In genomic region chr11:119769666-119770065, GRCm38 (mm10) we compare ENCODE assay signal across 11 mouse cellular contexts.
DNase-seq lines count a peak whose midpoint lies in the region; ATAC-seq and TF ChIP-seq lines count a peak whose summit lies in the region.
"Had no signal": no experiment of that assay in that cellular context is flagged by ENCODE, and none has a peak within 500 bp of the region (broad histone marks: within the 10 kb centered on the region; RNA-seq: fewer than 3 reads in every experiment).

No protein-coding gene starts in this region.

- ATAC-seq in intestine, postnatal 0 days: no peak
- no peak for ATAC-seq in intestine, embryonic 16.5 days
- no peak for ATAC-seq in midbrain, embryonic 11.5 days (ENCODE audit: low FRiP score)
- ATAC-seq in midbrain, embryonic 16.5 days: no peak

- H3K27me3 ChIP-seq in intestine, postnatal 0 days (replicated peaks; ENCODE audit: control insufficient read depth, insufficient read depth, low read length): no peaks in the 10 kb centered on the region
- no peaks in the 10 kb centered on the region for H3K27me3 ChIP-seq in intestine, embryonic 16.5 days (replicated peaks; ENCODE audit: control insufficient read depth, insufficient read depth, low read length)
- H3K27me3 ChIP-seq in midbrain, embryonic 11.5 days (ENCODE audit: control insufficient read depth, insufficient read depth, low read length): no peaks in the 10 kb centered on the region
- no peaks in the 10 kb centered on the region for H3K27me3 ChIP-seq in midbrain, embryonic 16.5 days (ENCODE audit: control insufficient read depth, insufficient read depth, low read depth, low read length)
- H3K27me3 ChIP-seq: embryonic facial prominence, embryonic 13.5 days had no signal

- no peak overlapping the region for H3K4me3 ChIP-seq in intestine, postnatal 0 days (ENCODE audit: low read depth, low read length)
- no peak overlapping the region for H3K4me3 ChIP-seq in intestine, embryonic 16.5 days (ENCODE audit: low read length)
- H3K4me3 ChIP-seq in midbrain, embryonic 11.5 days (ENCODE audit: low read depth, low read length): no peak overlapping the region
- H3K4me3 ChIP-seq in midbrain, embryonic 16.5 days (ENCODE audit: low read depth, low read length): no peak overlapping the region
- H3K4me3 ChIP-seq in embryonic fibroblast, embryonic 13.5 days (ENCODE audit: insufficient read depth, low read length): no peak overlapping the region
- H3K4me3 ChIP-seq: embryonic facial prominence, embryonic 13.5 days had no signal

- no peak overlapping the region for H3K9ac ChIP-seq in intestine, postnatal 0 days (ENCODE audit: low read depth, low read length)
- no peak overlapping the region for H3K9ac ChIP-seq in intestine, embryonic 16.5 days (ENCODE audit: low read depth, low read length)
- no peak overlapping the region for H3K9ac ChIP-seq in midbrain, embryonic 11.5 days (ENCODE audit: low read length)
- no peak overlapping the region for H3K9ac ChIP-seq in midbrain, embryonic 16.5 days (ENCODE audit: low read depth, low read length)
- H3K9ac ChIP-seq: embryonic facial prominence, embryonic 13.5 days had no signal

- WGBS in intestine, postnatal 0 days: 72% methylated on average over 4 of the region's 4 CpGs
- 64% methylated on average over 4 of the region's 4 CpGs for WGBS in intestine, embryonic 16.5 days
- WGBS in midbrain, embryonic 11.5 days: 69% methylated on average over 4 of the region's 4 CpGs
- WGBS in midbrain, embryonic 16.5 days: 66% methylated on average over 4 of the region's 4 CpGs

- 0 out of 2 replicates have a peak, but pooled peaks cover 4% of the 10 kb centered on the region for H3K36me3 ChIP-seq in intestine, postnatal 0 days (ENCODE audit: control insufficient read depth, insufficient read depth)
- H3K36me3 ChIP-seq in intestine, embryonic 16.5 days (ENCODE audit: control insufficient read depth, insufficient read depth, low read length): no peaks in the 10 kb centered on the region
- no peaks in the 10 kb centered on the region for H3K36me3 ChIP-seq in midbrain, embryonic 11.5 days (ENCODE audit: control insufficient read depth, insufficient read depth, low read length)
- H3K36me3 ChIP-seq in midbrain, embryonic 16.5 days (ENCODE audit: control insufficient read depth, insufficient read depth, low read length): no peaks in the 10 kb centered on the region

- H3K9me3 ChIP-seq in intestine, postnatal 0 days (ENCODE audit: control insufficient read depth): no peaks in the 10 kb centered on the region
- H3K9me3 ChIP-seq in intestine, embryonic 16.5 days (ENCODE audit: control insufficient read depth, low read length): no peaks in the 10 kb centered on the region
- H3K9me3 ChIP-seq in midbrain, embryonic 11.5 days (ENCODE audit: control insufficient read depth, low read length): no peaks in the 10 kb centered on the region
- no peaks in the 10 kb centered on the region for H3K9me3 ChIP-seq in midbrain, embryonic 16.5 days (replicated peaks; ENCODE audit: control insufficient read depth, low read length, poor library complexity, severe bottlenecking)
- H3K9me3 ChIP-seq: embryonic facial prominence, embryonic 13.5 days had no signal

- peak; percentile 69 for TF ChIP-seq CTCF in intestine, postnatal 0 days (IDR thresholded peaks at IDR 0.05; ENCODE audit: low read depth)
- peak; percentile 82 for TF ChIP-seq CTCF in embryonic fibroblast, embryonic 13.5 days (IDR thresholded peaks at IDR 0.05; ENCODE audit: borderline replicate concordance, insufficient read depth, low read length)

- no peak overlapping the region for H3K4me2 ChIP-seq in intestine, postnatal 0 days (replicated peaks; ENCODE audit: low read depth)
- H3K4me2 ChIP-seq in intestine, embryonic 16.5 days (ENCODE audit: low read depth, low read length): no peak overlapping the region
- no peak overlapping the region for H3K4me2 ChIP-seq in midbrain, embryonic 11.5 days
- H3K4me2 ChIP-seq in midbrain, embryonic 16.5 days (ENCODE audit: low read length): no peak overlapping the region
- H3K4me2 ChIP-seq: embryonic facial prominence, embryonic 13.5 days; heart, embryonic 11.5 days had no signal

- no peaks in the 10 kb centered on the region for H3K4me1 ChIP-seq in intestine, postnatal 0 days (replicated peaks; ENCODE audit: control insufficient read depth, insufficient read depth, low read length)
- no peaks in the 10 kb centered on the region for H3K4me1 ChIP-seq in intestine, embryonic 16.5 days (ENCODE audit: control insufficient read depth, insufficient read depth, low read length)
- peaks cover 19% of the 10 kb centered on the region for H3K4me1 ChIP-seq in midbrain, embryonic 11.5 days (ENCODE audit: control insufficient read depth, insufficient read depth, low read length)
- H3K4me1 ChIP-seq in midbrain, embryonic 16.5 days (ENCODE audit: control insufficient read depth, insufficient read depth, low read length): peaks cover 11% of the 10 kb centered on the region
- no peaks in the 10 kb centered on the region for H3K4me1 ChIP-seq in embryonic fibroblast, embryonic 13.5 days (ENCODE audit: control insufficient read depth, insufficient read depth, low read length)

- DNase-seq in midbrain, embryonic 11.5 days (ENCODE audit: low spot score, missing footprints): peak; percentile 70
- DNase-seq in NIH3T3 (ENCODE audit: low read depth): peak; percentile 52
- no peak for DNase-seq in right cerebral cortex, postnatal 10 days (ENCODE audit: low spot score in 2 of 2)
- DNase-seq: adrenal gland, postnatal 10 days; right cerebral cortex, adult 18-20 months had no signal

- H3K27ac ChIP-seq in intestine, postnatal 0 days (ENCODE audit: low read depth, low read length): no peak overlapping the region
- no peak overlapping the region for H3K27ac ChIP-seq in intestine, embryonic 16.5 days (ENCODE audit: low read length)
- no peak overlapping the region for H3K27ac ChIP-seq in midbrain, embryonic 11.5 days (ENCODE audit: low read depth, low read length)
- no peak overlapping the region for H3K27ac ChIP-seq in midbrain, embryonic 16.5 days (ENCODE audit: low read length)
- no peak overlapping the region for H3K27ac ChIP-seq in embryonic fibroblast, embryonic 13.5 days (ENCODE audit: insufficient read depth, low read length)
- H3K27ac ChIP-seq: embryonic facial prominence, embryonic 13.5 days had no signal

- TF ChIP-seq POLR2A in embryonic fibroblast, embryonic 13.5 days (IDR thresholded peaks at IDR 0.05; ENCODE audit: low read depth, low read length): no peak

Comparison
In these comparisons a context has a peak if more than half of its experiments do, and no peak if none do; other contexts are left out.
1. DNase-seq: peak in midbrain, embryonic 11.5 days (single experiment) and NIH3T3 (single experiment); none in right cerebral cortex, postnatal 10 days (0 of 2).